Mouse (Mus musculus) stomach, embryonic 16.5 days (tissue): ENCODE measurements around the gene Cox20. TPM values are rescaled to one million over a fixed set of nuclear protein-coding genes. Genes with fewer than 3 reads are reported as not detected.

Experiments
- ATAC-seq: fragments of 200-750 bp; cut with Nextera tagmentation; 2 replicates; pipeline ENCODE4 v1.8.0; 2017; ENCODE audit warnings: moderate number of reproducible peaks, moderate TSS enrichment; ENCODE audit not compliant: insufficient read depth, low FRiP score
- H3K27ac ChIP-seq: fragments of 300-500 bp; sonication (generic); 2 replicates; pipeline ENCODE4 v1.5.1; 2014; ENCODE audit warnings: low read length
- H3K27me3 ChIP-seq: fragments of 300-500 bp; sonication (generic); 2 replicates; pipeline ENCODE4 v1.6.1; 2014; ENCODE audit warnings: low read length, control low read depth, mixed read lengths; ENCODE audit not compliant: control insufficient read depth, insufficient read depth
- H3K36me3 ChIP-seq: fragments of 300-500 bp; sonication (generic); 2 replicates; pipeline ENCODE4 v1.6.1; 2014; ENCODE audit warnings: low read length; ENCODE audit not compliant: control insufficient read depth, insufficient read depth
- H3K4me1 ChIP-seq: fragments of 300-500 bp; sonication (generic); 2 replicates; pipeline ENCODE4 v1.6.1; 2014; ENCODE audit warnings: low read length, control low read depth, mixed read lengths; ENCODE audit not compliant: control insufficient read depth, insufficient read depth
- H3K4me2 ChIP-seq: fragments of 300-500 bp; sonication (generic); 2 replicates; pipeline ENCODE4 v1.6.1; 2014; ENCODE audit warnings: low read depth, low read length, mixed read lengths
- H3K4me3 ChIP-seq: fragments of 300-500 bp; sonication (generic); replicated peaks from 2 replicates; pipeline ENCODE4 v1.5.1; 2014; ENCODE audit warnings: mild to moderate bottlenecking, low read length
- H3K9ac ChIP-seq: fragments of 300-500 bp; sonication (generic); 2 replicates; pipeline ENCODE4 v1.6.1; 2014; ENCODE audit warnings: low read length
- H3K9me3 ChIP-seq: fragments of 300-500 bp; sonication (generic); replicated peaks from 2 replicates; pipeline ENCODE4 v1.6.1; 2016; ENCODE audit warnings: low read length, control low read depth; ENCODE audit not compliant: control insufficient read depth
- WGBS: fragments of 180-500 bp; shearing (Covaris S2); extraction: QIAGEN DNeasy Blood & Tissue Kit; methylation state at CpG from one replicate; pipeline ENCODE4 v1.1.7; 2014; 5-methylcytosine and 5-hydroxymethylcytosine counted together
- polyA plus RNA-seq: library from polyadenylated mRNA; unstranded; fragments of >200 nt; fragmentation: Nextera tagmentation; extraction: Ambion mirVana; gene quantifications from 2 replicates; pipeline ENCODE4 v1.2.1, GENCODE M21; 2015

Gene Cox20
- polyA plus RNA-seq, 1 experiment from 2014 or later = 139 TPM

- Histone ChIP-seq H3K9ac (no peak overlapping the region), H3K4me3 (no peak overlapping the region), H3K4me1 (peaks cover 3% of the 10 kb centered on the region; the same call in 1 of the 2 replicates), H3K9me3 (no peaks in the 10 kb centered on the region), H3K27me3 (no peaks in the 10 kb centered on the region), H3K4me2 (no peak overlapping the region), H3K27ac (no peak overlapping the region), H3K36me3 (peaks cover 36% of the 10 kb centered on the region)
- 71% methylated on average over 1 of the region's 1 CpGs for WGBS
- ATAC-seq = no peak
Measured at GRCm38 (mm10) chr1:178326950-178327349, 8.0 kb downstream of the Cox20 start.

GRCm38 (mm10) chr1:178329017-178329416 is 10.1 kb downstream of the Cox20 start:
- no peaks in the 10 kb centered on the region for H3K9me3 ChIP-seq
- no peak overlapping the region for H3K27ac ChIP-seq
- H3K9ac ChIP-seq = no peak overlapping the region
- no peak overlapping the region for H3K4me2 ChIP-seq
- H3K27me3 ChIP-seq = no peaks in the 10 kb centered on the region
- WGBS = 65% methylated on average over 5 of the region's 5 CpGs
- no peak overlapping the region for H3K4me3 ChIP-seq
- peaks cover 51% of the 10 kb centered on the region for H3K36me3 ChIP-seq
- H3K4me1 ChIP-seq = peaks cover 10% of the 10 kb centered on the region; the same call in 1 of the 2 replicates
- ATAC-seq = no peak

DNA sequence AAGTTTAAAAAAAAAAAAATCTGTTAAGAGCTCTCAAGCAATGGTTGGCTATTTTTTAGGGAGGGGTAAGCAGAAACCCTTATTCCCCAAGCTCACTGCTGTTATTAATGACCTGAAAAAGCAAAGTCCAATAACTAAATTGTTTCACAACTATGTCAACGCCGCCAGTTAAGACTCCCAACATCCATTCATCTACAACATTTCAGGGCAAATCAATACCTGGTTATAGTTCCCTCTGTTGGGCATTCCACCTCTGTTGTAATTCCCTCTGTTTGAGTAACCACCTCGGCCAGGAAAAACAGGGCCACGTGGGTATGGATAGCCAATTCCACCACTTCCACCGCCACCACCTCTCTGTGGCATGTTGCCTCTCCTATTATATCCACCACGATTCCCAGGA is 11.0 kb downstream of the Cox20 start:
- H3K9ac ChIP-seq = no peak overlapping the region
- H3K4me2 ChIP-seq = no peak overlapping the region
- H3K9me3 ChIP-seq = no peaks in the 10 kb centered on the region
- ATAC-seq = no peak
- H3K4me1 ChIP-seq = peaks cover 14% of the 10 kb centered on the region; the same call in 1 of the 2 replicates
- no peak overlapping the region for H3K4me3 ChIP-seq
- no peaks in the 10 kb centered on the region for H3K27me3 ChIP-seq
- no peak overlapping the region; the same call in 1 of the 2 replicates for H3K27ac ChIP-seq
- 53% methylated on average over 6 of the region's 6 CpGs for WGBS
- H3K36me3 ChIP-seq = peaks cover 52% of the 10 kb centered on the region

GRCm38 (mm10) chr1:178335860-178336261 is 16.9 kb downstream of the Cox20 start:
- no peak for ATAC-seq
- WGBS = under 1% methylated on average over 16 of the region's 16 CpGs
- H3K27ac ChIP-seq = peak overlapping the region; percentile 100
- peak overlapping the region; percentile 67 for H3K4me2 ChIP-seq
- peak overlapping the region; percentile 100 for H3K9ac ChIP-seq
- peak overlapping the region; percentile 98 for H3K4me3 ChIP-seq
- no peaks in the 10 kb centered on the region for H3K9me3 ChIP-seq
- peaks cover 25% of the 10 kb centered on the region for H3K36me3 ChIP-seq
- H3K4me1 ChIP-seq = peaks cover 18% of the 10 kb centered on the region; the same call in 1 of the 2 replicates
- H3K27me3 ChIP-seq = no peaks in the 10 kb centered on the region

- Histone ChIP-seq H3K9ac (peak overlapping the region; percentile 100), H3K27me3 (no peaks in the 10 kb centered on the region), H3K4me2 (peak overlapping the region; percentile 67), H3K9me3 (no peaks in the 10 kb centered on the region), H3K4me1 (peaks cover 18% of the 10 kb centered on the region; the same call in 1 of the 2 replicates), H3K4me3 (peak overlapping the region; percentile 98), H3K36me3 (peaks cover 24% of the 10 kb centered on the region), H3K27ac (peak overlapping the region; percentile 100)
- ATAC-seq = peak; percentile 92
- under 1% methylated on average over 52 of the region's 53 CpGs for WGBS
Measured at GRCm38 (mm10) chr1:178336289-178336775, 17.4 kb downstream of the Cox20 start.

- Histone ChIP-seq H3K9me3 (no peaks in the 10 kb centered on the region), H3K9ac (peak overlapping the region; percentile 100), H3K27ac (peak overlapping the region; percentile 100), H3K4me2 (0 out of 2 replicates have a peak overlapping the region, but pooled peaks have one; percentile 19), H3K27me3 (no peaks in the 10 kb centered on the region), H3K4me3 (peak overlapping the region; percentile 98), H3K36me3 (peaks cover 20% of the 10 kb centered on the region), H3K4me1 (peaks cover 18% of the 10 kb centered on the region; the same call in 1 of the 2 replicates)
- WGBS = under 1% methylated on average over 84 of the region's 89 CpGs
- peak; percentile 5 for ATAC-seq
Measured at GRCm38 (mm10) chr1:178336777-178337481, 18.0 kb downstream of the Cox20 start.

GRCm38 (mm10) chr1:178337551-178338317 is 18.8 kb downstream of the Cox20 start, which contains the start of gene Hnrnpu:
Gene Hnrnpu (minus strand): TSS chr1:178337797.
- Histone ChIP-seq H3K4me3 (peak within 1 kb of the TSS; percentile 98), H3K4me2 (peak within 1 kb of the TSS; percentile 73), H3K9ac (peak within 1 kb of the TSS; percentile 100), H3K27me3 (no peaks in the 10 kb centered on the region), H3K4me1 (peaks cover 16% of the 10 kb centered on the region; the same call in 1 of the 2 replicates), H3K27ac (peak within 1 kb of the TSS; percentile 100), H3K9me3 (no peaks in the 10 kb centered on the region), H3K36me3 (peaks cover 11% of the 10 kb centered on the region; the same call in 1 of the 2 replicates)
- peak; percentile 90 for ATAC-seq
- under 1% methylated on average over 56 of the region's 73 CpGs for WGBS

- Histone ChIP-seq H3K4me2 (peak overlapping the region; percentile 73), H3K4me1 (peaks cover 12% of the 10 kb centered on the region; the same call in 1 of the 2 replicates), H3K9me3 (no peaks in the 10 kb centered on the region), H3K4me3 (peak overlapping the region; percentile 98), H3K9ac (peak overlapping the region; percentile 94), H3K36me3 (peaks cover 6% of the 10 kb centered on the region; the same call in 1 of the 2 replicates), H3K27me3 (no peaks in the 10 kb centered on the region), H3K27ac (peak overlapping the region; percentile 100)
- 8% methylated on average over 6 of the region's 6 CpGs for whole genome bisulfite sequencing
- no peak for ATAC-seq
Measured at GRCm38 (mm10) chr1:178338318-178338641, 19.4 kb downstream of the Cox20 start.

- Histone ChIP-seq H3K4me2 (no peak overlapping the region), H3K4me1 (0 out of 2 replicates have a peak, but pooled peaks cover 4% of the 10 kb centered on the region), H3K4me3 (no peak overlapping the region), H3K36me3 (no peaks in the 10 kb centered on the region), H3K27ac (no peak overlapping the region), H3K9ac (no peak overlapping the region), H3K27me3 (no peaks in the 10 kb centered on the region), H3K9me3 (no peaks in the 10 kb centered on the region)
- no peak for ATAC-seq
- WGBS = 93% methylated on average over 2 of the region's 2 CpGs
Measured at GRCm38 (mm10) chr1:178340213-178340612, 21.3 kb downstream of the Cox20 start.
